Mouse (Mus musculus) megakaryocyte, embryonic 14.5 days (primary cell): ENCODE measurements at regions not wholly inside any gene's neighbourhood (a gene's known extent, or its start where the extent isn't known, plus 50 kb on each side); places are given as distances from the start of the nearest gene placed in this dataset.

Experiments used
- FLI1 ChIP-seq: IDR thresholded peaks from 2 replicates; pipeline ENCODE4 v1.6.1; 2012; ENCODE audit warnings: low read length, inconsistent platforms, mixed read lengths
- GATA1 ChIP-seq: IDR thresholded peaks from 3 replicates; pipeline ENCODE4 v1.6.1; 2012; ENCODE audit warnings: mixed read lengths, low read length, inconsistent platforms, borderline replicate concordance

- no peak for TF ChIP-seq GATA1
- TF ChIP-seq FLI1: no peak
Observed at GRCm38 (mm10) chr3:131785524-131785923, 221.0 kb downstream of the Papss1 start.
